Mouse (Mus musculus): ENCODE data around the gene Olfr56.
"Not testable (repeated sequence)": the region's sequence is repeated elsewhere in the genome, so short reads cannot be mapped to it uniquely, and the experiment has no call there.

DNA sequence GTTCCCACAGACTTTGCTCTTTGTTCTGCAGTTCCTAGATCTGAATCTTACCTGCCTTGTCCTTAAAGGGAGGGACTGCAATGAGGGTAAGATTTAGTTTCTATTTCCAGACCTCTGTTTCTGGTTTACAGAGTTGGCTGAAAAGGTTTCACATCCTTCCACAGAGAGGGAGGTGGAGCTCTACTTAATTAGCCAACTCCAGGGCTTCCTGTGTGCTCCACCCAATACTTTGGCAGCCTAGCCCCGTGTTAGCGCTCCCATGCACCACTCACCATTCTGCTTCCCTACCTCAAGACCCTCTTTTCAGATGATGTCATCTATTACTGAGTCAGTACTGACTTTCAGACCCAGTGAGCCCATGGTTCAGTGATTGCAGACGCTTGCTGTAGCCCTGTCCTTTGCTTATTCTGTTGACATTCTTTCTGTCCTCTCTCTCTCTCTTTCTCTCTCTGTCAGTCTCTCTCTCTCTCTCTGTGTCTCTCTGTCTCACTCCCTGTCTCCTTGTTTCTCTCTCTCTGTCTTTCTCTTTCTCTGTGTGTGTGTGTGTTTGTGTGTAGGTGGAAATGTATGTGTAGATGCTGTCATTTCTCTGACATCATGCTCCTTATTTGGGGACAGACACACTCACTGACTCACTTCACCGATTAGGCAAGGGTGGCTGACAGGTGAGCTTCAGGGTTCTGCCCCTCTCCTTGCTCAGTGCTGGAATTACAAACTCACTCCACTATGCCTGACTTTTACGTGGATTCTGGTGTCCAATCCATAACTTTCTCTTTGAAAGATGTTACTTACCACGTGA, 72.6 kb downstream of the Olfr56 start, which contains the start of gene 9930111J21Rik2:
- not testable (repeated sequence) for TF ChIP-seq MAX (IDR thresholded peaks at IDR 0.05); USF1 (IDR thresholded peaks at IDR 0.05; ENCODE audit: low read depth); CTCF (IDR thresholded peaks at IDR 0.05; ENCODE audit: control insufficient read depth, insufficient read depth, insufficient read length); FOSL1 (IDR thresholded peaks at IDR 0.05; ENCODE audit: insufficient read depth, low read length, poor library complexity, severe bottlenecking); MYOD1 (IDR thresholded peaks at IDR 0.05; ENCODE audit: control insufficient read depth, insufficient read length, low read depth)

Data from C2C12 (cell line).